Mouse (Mus musculus): ENCODE results near the gene Dguok. TPM values are rescaled to one million over a fixed set of nuclear protein-coding genes. Genes with fewer than 3 reads are reported as not detected.

Dguok gene
- polyA plus RNA-seq, 1 experiment from 2014 or later: 30.9 TPM

DNA sequence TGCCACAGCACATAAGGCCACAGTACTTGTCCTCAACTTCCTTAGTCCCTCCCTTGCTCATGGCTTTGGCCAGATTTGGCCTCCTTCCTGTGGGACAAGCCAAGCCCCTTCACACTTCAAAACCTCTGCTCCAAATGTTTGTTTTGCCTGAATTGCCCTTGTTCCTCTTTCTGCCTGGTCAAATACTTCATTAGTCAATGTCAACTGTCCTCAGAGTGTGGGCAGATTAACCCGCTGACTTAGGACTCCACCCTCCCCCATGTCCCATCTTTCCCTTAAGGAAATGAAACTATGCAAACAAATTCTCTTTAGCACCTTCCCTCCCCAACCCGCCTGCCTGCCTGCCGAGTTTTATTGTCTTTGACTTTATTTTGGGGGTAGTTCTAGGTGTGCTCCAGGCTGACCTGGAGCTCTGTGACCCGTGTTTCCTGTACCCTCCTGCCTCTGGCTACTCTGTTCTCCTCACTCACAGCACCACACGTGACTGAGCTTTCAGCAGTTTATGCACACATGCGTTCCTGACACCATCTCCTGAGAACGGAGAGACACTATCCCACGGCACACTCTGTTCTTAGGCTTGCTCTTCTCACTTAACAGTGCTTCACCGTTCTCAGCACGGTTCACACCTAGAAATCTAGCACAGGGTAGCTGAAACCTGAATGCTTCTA is 24.2 kb downstream of the Dguok start:
- H3K9me3 ChIP-seq (ENCODE audit: control insufficient read depth): no peaks in the 10 kb centered on the region
- peaks cover 58% of the 10 kb centered on the region for H3K36me3 ChIP-seq (ENCODE audit: control insufficient read depth, insufficient read depth)
- H3K4me2 ChIP-seq (replicated peaks; ENCODE audit: low read depth): no peak overlapping the region
- ATAC-seq: peak; percentile 51
- 31% methylated on average over 10 of the region's 10 CpGs for WGBS
- H3K27ac ChIP-seq (ENCODE audit: low read depth, low read length): no peak overlapping the region
- H3K27me3 ChIP-seq (replicated peaks; ENCODE audit: control insufficient read depth, insufficient read depth, low read length): no peaks in the 10 kb centered on the region
- H3K9ac ChIP-seq (ENCODE audit: low read depth, low read length): 0 out of 2 replicates have a peak overlapping the region, but pooled peaks have one; percentile 11
- H3K4me3 ChIP-seq (ENCODE audit: low read depth, low read length): no peak overlapping the region
- no peak for TF ChIP-seq CTCF (IDR thresholded peaks at IDR 0.05; ENCODE audit: low read depth)
- no peaks in the 10 kb centered on the region for H3K4me1 ChIP-seq (replicated peaks; ENCODE audit: control insufficient read depth, insufficient read depth, low read length)

DNA sequence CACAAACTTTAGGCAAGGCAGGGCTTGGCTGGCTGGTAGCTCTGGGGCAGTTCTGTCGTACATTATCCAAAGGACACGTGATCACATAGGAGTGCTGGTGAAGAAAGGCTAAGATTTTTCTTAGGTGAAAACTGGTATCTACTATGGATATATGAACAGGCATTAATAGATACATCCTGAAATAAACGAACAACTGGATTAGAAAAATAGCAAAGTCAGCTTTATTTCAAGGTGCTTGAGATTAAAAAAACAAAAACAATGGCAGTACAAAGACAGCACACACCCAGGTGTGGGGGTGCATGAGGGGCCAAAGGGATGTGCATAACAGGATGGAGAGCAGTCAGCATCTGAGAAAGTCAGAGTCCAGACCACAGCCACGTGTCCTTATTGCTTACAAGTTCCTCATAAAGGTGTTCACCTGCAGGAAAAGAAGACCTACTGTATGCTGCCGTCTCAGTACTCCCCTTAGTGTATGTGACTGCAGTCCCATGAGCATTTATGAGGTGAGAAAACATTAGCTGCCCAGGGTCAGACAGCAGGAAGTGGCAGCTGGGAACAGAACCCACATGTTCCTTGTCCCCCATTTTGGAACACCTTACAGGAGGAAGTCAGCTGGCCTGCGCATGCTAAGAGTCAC is 26.6 kb downstream of the Dguok start:
- Histone ChIP-seq H3K4me1 (replicated peaks; ENCODE audit: control insufficient read depth, insufficient read depth, low read length) (no peaks in the 10 kb centered on the region), H3K9me3 (ENCODE audit: control insufficient read depth) (no peaks in the 10 kb centered on the region), H3K27ac (ENCODE audit: low read depth, low read length) (no peak overlapping the region), H3K4me2 (replicated peaks; ENCODE audit: low read depth) (no peak overlapping the region), H3K9ac (ENCODE audit: low read depth, low read length) (no peak overlapping the region), H3K36me3 (ENCODE audit: control insufficient read depth, insufficient read depth) (peaks cover 38% of the 10 kb centered on the region), H3K27me3 (replicated peaks; ENCODE audit: control insufficient read depth, insufficient read depth, low read length) (no peaks in the 10 kb centered on the region), H3K4me3 (ENCODE audit: low read depth, low read length) (no peak overlapping the region)
- 89% methylated on average over 6 of the region's 6 CpGs for WGBS
- ATAC-seq: no peak
- TF ChIP-seq CTCF (IDR thresholded peaks at IDR 0.05; ENCODE audit: low read depth): no peak

DNA sequence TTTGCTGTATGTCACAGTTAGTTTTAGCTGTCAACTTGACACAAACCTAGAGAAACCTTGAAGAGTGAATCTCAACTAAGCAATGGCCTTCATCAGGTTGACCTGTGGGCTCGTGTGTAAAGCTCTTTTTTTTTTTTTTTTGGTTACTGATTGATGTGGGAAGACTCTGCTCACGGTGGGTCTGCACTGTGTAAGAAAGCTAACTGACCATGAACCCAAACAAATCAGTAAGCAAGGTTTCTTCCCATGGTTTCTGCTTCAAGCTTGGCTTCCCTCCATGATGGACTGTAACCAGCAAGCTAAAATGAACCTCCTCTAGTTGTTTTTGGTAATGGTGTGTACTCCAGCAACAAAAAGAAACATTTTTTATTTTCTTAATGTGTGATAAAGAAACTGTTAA is 27.6 kb downstream of the Dguok start:
- TF ChIP-seq CTCF (IDR thresholded peaks at IDR 0.05; ENCODE audit: low read depth): no peak
- peaks cover 29% of the 10 kb centered on the region for H3K36me3 ChIP-seq (ENCODE audit: control insufficient read depth, insufficient read depth)
- no peaks in the 10 kb centered on the region for H3K4me1 ChIP-seq (replicated peaks; ENCODE audit: control insufficient read depth, insufficient read depth, low read length)
- no peak for ATAC-seq
- WGBS: 42% methylated on average over 2 of the region's 2 CpGs
- no peaks in the 10 kb centered on the region for H3K27me3 ChIP-seq (replicated peaks; ENCODE audit: control insufficient read depth, insufficient read depth, low read length)
- H3K4me3 ChIP-seq (ENCODE audit: low read depth, low read length): no peak overlapping the region
- H3K9me3 ChIP-seq (ENCODE audit: control insufficient read depth): no peaks in the 10 kb centered on the region
- no peak overlapping the region for H3K4me2 ChIP-seq (replicated peaks; ENCODE audit: low read depth)
- H3K9ac ChIP-seq (ENCODE audit: low read depth, low read length): no peak overlapping the region
- H3K27ac ChIP-seq (ENCODE audit: low read depth, low read length): no peak overlapping the region

DNA sequence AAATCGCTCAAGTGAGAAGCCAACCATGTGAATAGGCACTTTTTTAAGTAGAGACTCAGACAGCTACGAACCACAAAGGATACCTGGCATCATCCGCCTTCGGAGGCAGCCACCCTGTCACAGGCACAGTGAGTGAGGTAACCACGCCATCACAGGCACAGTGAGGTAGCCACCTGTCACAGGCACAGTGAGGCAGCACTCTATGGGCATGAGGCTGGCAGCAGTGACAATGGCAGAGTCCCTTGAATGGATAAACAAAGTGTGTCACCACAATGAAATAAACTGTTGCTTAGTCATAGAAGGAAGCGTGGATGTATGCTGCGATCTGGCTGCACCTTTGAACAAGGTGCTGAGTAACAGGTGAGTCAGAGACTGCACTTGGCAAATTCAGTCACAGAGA is 28.1 kb downstream of the Dguok start:
- Histone ChIP-seq H3K4me1 (replicated peaks; ENCODE audit: control insufficient read depth, insufficient read depth, low read length) (no peaks in the 10 kb centered on the region), H3K27me3 (replicated peaks; ENCODE audit: control insufficient read depth, insufficient read depth, low read length) (no peaks in the 10 kb centered on the region), H3K9ac (ENCODE audit: low read depth, low read length) (no peak overlapping the region), H3K4me2 (replicated peaks; ENCODE audit: low read depth) (no peak overlapping the region), H3K27ac (ENCODE audit: low read depth, low read length) (no peak overlapping the region), H3K4me3 (ENCODE audit: low read depth, low read length) (no peak overlapping the region), H3K9me3 (ENCODE audit: control insufficient read depth) (no peaks in the 10 kb centered on the region), H3K36me3 (ENCODE audit: control insufficient read depth, insufficient read depth) (peaks cover 29% of the 10 kb centered on the region)
- WGBS: 91% methylated on average over 7 of the region's 7 CpGs
- TF ChIP-seq CTCF (IDR thresholded peaks at IDR 0.05; ENCODE audit: low read depth): no peak
- peak; percentile 41; the same call in 1 of the 2 replicates for ATAC-seq

DNA sequence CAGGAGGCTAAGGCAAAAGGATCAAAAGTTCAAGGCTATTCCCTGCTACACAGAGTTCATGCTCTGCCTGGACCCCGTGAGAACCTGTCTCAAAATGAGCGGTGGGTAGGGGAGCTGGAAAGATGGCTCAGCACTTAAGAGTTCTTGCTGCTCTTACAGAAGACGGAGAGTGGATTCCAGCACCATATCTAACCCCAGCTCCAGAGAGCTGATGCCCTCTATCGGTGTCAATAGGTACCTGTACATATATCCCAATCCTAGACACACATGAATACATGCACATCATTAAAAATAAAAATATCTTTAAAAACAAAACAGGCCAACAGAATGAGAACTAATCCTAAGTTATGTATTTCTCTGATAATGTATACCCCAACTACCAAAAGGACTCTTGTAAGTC is 28.6 kb downstream of the Dguok start:
- H3K9ac ChIP-seq (ENCODE audit: low read depth, low read length): no peak overlapping the region
- no peak overlapping the region for H3K4me2 ChIP-seq (replicated peaks; ENCODE audit: low read depth)
- peaks cover 28% of the 10 kb centered on the region for H3K36me3 ChIP-seq (ENCODE audit: control insufficient read depth, insufficient read depth)
- WGBS: 71% methylated on average over 4 of the region's 4 CpGs
- no peak overlapping the region for H3K4me3 ChIP-seq (ENCODE audit: low read depth, low read length)
- no peaks in the 10 kb centered on the region for H3K9me3 ChIP-seq (ENCODE audit: control insufficient read depth)
- no peaks in the 10 kb centered on the region for H3K4me1 ChIP-seq (replicated peaks; ENCODE audit: control insufficient read depth, insufficient read depth, low read length)
- H3K27ac ChIP-seq (ENCODE audit: low read depth, low read length): no peak overlapping the region
- no peak for ATAC-seq
- peak; percentile 55 for TF ChIP-seq CTCF (IDR thresholded peaks at IDR 0.05; ENCODE audit: low read depth)
- H3K27me3 ChIP-seq (replicated peaks; ENCODE audit: control insufficient read depth, insufficient read depth, low read length): no peaks in the 10 kb centered on the region

DNA sequence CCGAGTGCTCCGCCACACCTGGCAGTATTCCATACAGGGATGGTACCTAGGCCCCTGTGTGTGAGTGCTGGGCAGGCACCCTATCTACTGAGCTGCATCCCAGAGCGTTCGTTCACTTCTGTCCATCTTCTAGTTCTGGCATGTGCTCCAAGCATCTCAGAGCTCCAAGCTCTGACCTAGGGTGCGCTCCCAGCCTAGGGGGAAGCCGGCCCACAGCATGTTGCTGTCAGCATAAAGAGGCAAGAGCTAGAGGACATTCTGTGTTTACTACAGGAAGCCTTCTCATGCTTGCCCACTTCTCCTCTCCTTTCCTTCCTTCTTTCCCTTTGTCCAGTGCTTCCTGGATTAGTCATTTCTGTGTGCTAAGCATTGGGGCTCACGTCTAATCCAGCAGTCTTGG is 31.3 kb downstream of the Dguok start:
- H3K4me2 ChIP-seq (replicated peaks; ENCODE audit: low read depth): no peak overlapping the region
- no peak overlapping the region for H3K9ac ChIP-seq (ENCODE audit: low read depth, low read length)
- no peaks in the 10 kb centered on the region for H3K9me3 ChIP-seq (ENCODE audit: control insufficient read depth)
- H3K27ac ChIP-seq (ENCODE audit: low read depth, low read length): no peak overlapping the region
- no peak for TF ChIP-seq CTCF (IDR thresholded peaks at IDR 0.05; ENCODE audit: low read depth)
- no peak for ATAC-seq
- H3K27me3 ChIP-seq (replicated peaks; ENCODE audit: control insufficient read depth, insufficient read depth, low read length): no peaks in the 10 kb centered on the region
- H3K4me3 ChIP-seq (ENCODE audit: low read depth, low read length): no peak overlapping the region
- 65% methylated on average over 7 of the region's 7 CpGs for WGBS
- no peaks in the 10 kb centered on the region for H3K4me1 ChIP-seq (replicated peaks; ENCODE audit: control insufficient read depth, insufficient read depth, low read length)
- peaks cover 15% of the 10 kb centered on the region; the same call in 1 of the 2 replicates for H3K36me3 ChIP-seq (ENCODE audit: control insufficient read depth, insufficient read depth)
